23 mouse cellular contexts compared by ENCODE assay signal in the genomic region with DNA sequence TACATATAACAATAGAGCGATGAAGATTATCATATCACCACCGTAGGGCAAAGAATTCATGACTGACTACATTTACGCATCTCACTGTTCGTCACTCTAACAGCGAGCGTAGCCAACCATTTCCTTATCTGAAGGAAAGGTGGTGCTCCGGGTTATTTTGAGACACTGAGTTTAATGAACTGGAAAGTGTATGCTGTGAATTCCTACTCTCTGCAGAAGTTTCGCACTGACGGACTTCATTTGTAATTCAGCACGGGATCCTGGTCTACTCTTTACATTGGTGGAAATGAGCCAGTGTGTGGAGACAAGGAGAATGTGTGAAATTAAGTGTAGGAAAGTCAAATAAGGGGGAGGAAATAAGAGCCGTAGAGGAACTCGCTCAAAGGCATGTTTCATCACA.
DNase-seq lines count a peak whose midpoint lies in the region; ATAC-seq and TF ChIP-seq lines count a peak whose summit lies in the region.
"Had no signal": no experiment of that assay in that cellular context is flagged by ENCODE, and none has a peak within 500 bp of the region (broad histone marks: within the 10 kb centered on the region; RNA-seq: fewer than 3 reads in every experiment).

No protein-coding gene starts in this region.

- DNase-seq in heart, adult 11 months: peak; percentile 36
- no peak for DNase-seq in heart, postnatal 36 days
- no peak for DNase-seq in heart, postnatal 0 days (ENCODE audit: low spot score)
- no peak for DNase-seq in heart, adult 9 months (ENCODE audit: low spot score in 2 of 2)
- peak; percentile 21 for DNase-seq in kidney, postnatal 0 days (ENCODE audit: low spot score)
- DNase-seq in kidney, postnatal 14 days: no peak
- DNase-seq in adrenal gland, postnatal 25 days: no peak
- DNase-seq: adrenal gland, postnatal 14 days; cerebellum, adult 11-12 months; cerebellum, postnatal 14 days; gastrocnemius, postnatal 14 days; kidney, postnatal 25 days; layer of hippocampus, adult 9-11 months; left cerebral cortex, postnatal 4 days; lung, adult 18-20 months; lung, postnatal 14 days; thymus, postnatal 14 days had no signal

- no peak for ATAC-seq in heart, postnatal 0 days (ENCODE audit: insufficient read depth, low read depth)
- ATAC-seq in kidney, postnatal 0 days (replicated peaks; ENCODE audit: low FRiP score, low read depth): no peak
- ATAC-seq in forebrain, embryonic 16.5 days: no peak
- ATAC-seq: intestine, embryonic 15.5 days had no signal

- TF ChIP-seq EP300 in heart, postnatal 0 days (IDR thresholded peaks at IDR 0.05; ENCODE audit: low read depth): no peak

- peak overlapping the region; percentile 24 for H3K4me2 ChIP-seq in heart, postnatal 0 days (ENCODE audit: low read depth, low read length)
- peak overlapping the region; percentile 36; the same call in 1 of the 2 replicates for H3K4me2 ChIP-seq in kidney, postnatal 0 days (ENCODE audit: low read length)
- peak overlapping the region; percentile 39 for H3K4me2 ChIP-seq in forebrain, embryonic 16.5 days (ENCODE audit: low read length)
- H3K4me2 ChIP-seq: embryonic facial prominence, embryonic 13.5 days; intestine, embryonic 15.5 days; liver, embryonic 11.5 days had no signal

- intact Hi-C loops in heart, postnatal 36 days (cut with DNase I): no loop called here

- 40% methylated on average over 12 of the region's 12 CpGs for WGBS in heart, postnatal 0 days
- 47% methylated on average over 12 of the region's 12 CpGs for WGBS in kidney, postnatal 0 days
- 35% methylated on average over 12 of the region's 12 CpGs for WGBS in forebrain, embryonic 16.5 days

- H3K27ac ChIP-seq in heart, postnatal 0 days (ENCODE audit: low read depth): no peak overlapping the region
- no peak overlapping the region for H3K27ac ChIP-seq in kidney, postnatal 0 days
- no peak overlapping the region for H3K27ac ChIP-seq in forebrain, embryonic 16.5 days (ENCODE audit: low read length)
- H3K27ac ChIP-seq: embryonic facial prominence, embryonic 13.5 days; intestine, embryonic 15.5 days; left cerebral cortex, adult 2 months had no signal

- H3K36me3 ChIP-seq in heart, postnatal 0 days (replicated peaks; ENCODE audit: control insufficient read depth, insufficient read depth, low read length): no peaks in the 10 kb centered on the region
- no peaks in the 10 kb centered on the region for H3K36me3 ChIP-seq in kidney, postnatal 0 days (ENCODE audit: insufficient read depth, low read length)
- H3K36me3 ChIP-seq in forebrain, embryonic 16.5 days (ENCODE audit: control insufficient read depth, insufficient read depth): no peaks in the 10 kb centered on the region
- H3K36me3 ChIP-seq: embryonic facial prominence, embryonic 13.5 days; intestine, embryonic 15.5 days had no signal

- no peak overlapping the region for H3K4me3 ChIP-seq in heart, postnatal 0 days (ENCODE audit: low read depth, low read length)
- no peak overlapping the region for H3K4me3 ChIP-seq in kidney, postnatal 0 days (replicated peaks; ENCODE audit: low read depth, low read length)
- H3K4me3 ChIP-seq in forebrain, embryonic 16.5 days (replicated peaks; ENCODE audit: low read length): no peak overlapping the region
- H3K4me3 ChIP-seq: embryonic facial prominence, embryonic 13.5 days; intestine, embryonic 15.5 days; left cerebral cortex, adult 2 months had no signal

- no peaks in the 10 kb centered on the region for H3K4me1 ChIP-seq in heart, postnatal 0 days (ENCODE audit: control insufficient read depth, insufficient read depth)
- no peaks in the 10 kb centered on the region for H3K4me1 ChIP-seq in kidney, postnatal 0 days (replicated peaks; ENCODE audit: insufficient read depth, low read length)
- H3K4me1 ChIP-seq in forebrain, embryonic 16.5 days (replicated peaks; ENCODE audit: control insufficient read depth, insufficient read depth, low read length): no peaks in the 10 kb centered on the region; the same call in 1 of the 2 replicates
- H3K4me1 ChIP-seq: embryonic facial prominence, embryonic 13.5 days; intestine, embryonic 15.5 days had no signal

- H3K27me3 ChIP-seq in heart, postnatal 0 days (ENCODE audit: control insufficient read depth, insufficient read depth, low read length): no peaks in the 10 kb centered on the region
- H3K27me3 ChIP-seq in kidney, postnatal 0 days (ENCODE audit: insufficient read depth, low read length): no peaks in the 10 kb centered on the region
- no peaks in the 10 kb centered on the region for H3K27me3 ChIP-seq in forebrain, embryonic 16.5 days (replicated peaks; ENCODE audit: control insufficient read depth, insufficient read depth, low read length)
- H3K27me3 ChIP-seq: CH12.LX; embryonic facial prominence, embryonic 13.5 days; intestine, embryonic 15.5 days had no signal

- no peak for TF ChIP-seq CTCF in heart, postnatal 0 days (IDR thresholded peaks at IDR 0.05; ENCODE audit: low read depth)
- no peak for TF ChIP-seq CTCF in kidney, postnatal 0 days (IDR thresholded peaks at IDR 0.05; ENCODE audit: low read depth)

- H3K9me3 ChIP-seq in heart, postnatal 0 days (replicated peaks; ENCODE audit: control insufficient read depth, low read length): no peaks in the 10 kb centered on the region
- no peaks in the 10 kb centered on the region for H3K9me3 ChIP-seq in kidney, postnatal 0 days (replicated peaks; ENCODE audit: low read length)
- no peaks in the 10 kb centered on the region for H3K9me3 ChIP-seq in forebrain, embryonic 16.5 days (ENCODE audit: control insufficient read depth, low read length)
- H3K9me3 ChIP-seq: embryonic facial prominence, embryonic 13.5 days; intestine, embryonic 15.5 days had no signal

- no peak overlapping the region for H3K9ac ChIP-seq in heart, postnatal 0 days (replicated peaks; ENCODE audit: low read depth, low read length)
- no peak overlapping the region for H3K9ac ChIP-seq in kidney, postnatal 0 days (ENCODE audit: low read depth, low read length)
- H3K9ac ChIP-seq in forebrain, embryonic 16.5 days (replicated peaks; ENCODE audit: low read depth, low read length): no peak overlapping the region
- H3K9ac ChIP-seq: embryonic facial prominence, embryonic 13.5 days; intestine, embryonic 15.5 days had no signal

Comparison
In these comparisons a context has a peak if more than half of its experiments do, and no peak if none do; other contexts are left out.
1. DNase-seq: peak in heart, adult 11 months (single experiment) and kidney, postnatal 0 days (single experiment); none in heart, postnatal 36 days (0 of 2), heart, postnatal 0 days (single experiment), heart, adult 9 months (0 of 2), kidney, postnatal 14 days (single experiment) and adrenal gland, postnatal 25 days (single experiment).
2. Peak in every context shown above with its lines, with median percentiles within 50 percentile points of each other: H3K4me2 ChIP-seq.